Mouse (Mus musculus) neutrophil, adult 5-6 weeks (primary cell): ENCODE data around the gene Nfib. TPM values are rescaled to one million over a fixed set of nuclear protein-coding genes. Genes with fewer than 3 reads are reported as not detected.

Experiments used
- ATAC-seq: fragments of 151-379, 151-347 bp; 2 replicates; pipeline ENCODE4 v1.8.0; 2017; ENCODE audit warnings: mild to moderate bottlenecking, moderate TSS enrichment; ENCODE audit not compliant: insufficient number of reproducible peaks, poor library complexity, low FRiP score, severe bottlenecking; ENCODE audit errors: extremely low read depth
- total RNA-seq: library from RNA; stranded (forward); fragments of 200-1000 nt; gene quantifications from 2 replicates; pipeline ENCODE4 v1.2.3, GENCODE M21; 2017

The Nfib gene
- total RNA-seq, 1 experiment from 2014 or later: not detected

- no peak for ATAC-seq
Observed at GRCm38 (mm10) chr4:82430802-82431201, 274.7 kb downstream of the Nfib start.

- ATAC-seq: no peak
Observed at GRCm38 (mm10) chr4:82426224-82426623, 279.3 kb downstream of the Nfib start.

- no peak for ATAC-seq
Observed at GRCm38 (mm10) chr4:82418241-82418640, 287.3 kb downstream of the Nfib start.

- no peak for ATAC-seq
Observed at GRCm38 (mm10) chr4:82415817-82416216, 289.7 kb downstream of the Nfib start.

- no peak for ATAC-seq
Observed at GRCm38 (mm10) chr4:82412651-82413050, 292.9 kb downstream of the Nfib start.

- no peak for ATAC-seq
Observed at GRCm38 (mm10) chr4:82411965-82412364, 293.6 kb downstream of the Nfib start.

- ATAC-seq: no peak
Observed at GRCm38 (mm10) chr4:82408463-82409404, 296.8 kb downstream of the Nfib start.

GRCm38 (mm10) chr4:82406511-82406910 lies 299.0 kb downstream of the Nfib start:
- no peak for ATAC-seq

- ATAC-seq: no peak
Observed at GRCm38 (mm10) chr4:82405791-82406190, 299.8 kb downstream of the Nfib start.

- ATAC-seq: no peak
Observed at GRCm38 (mm10) chr4:82403975-82404651, 301.4 kb downstream of the Nfib start.

- no peak for ATAC-seq
Observed at GRCm38 (mm10) chr4:82402666-82403065, 302.9 kb downstream of the Nfib start.

- no peak for ATAC-seq
Observed at GRCm38 (mm10) chr4:82401450-82402061, 304.0 kb downstream of the Nfib start.

GRCm38 (mm10) chr4:82400536-82400935 lies 305.0 kb downstream of the Nfib start:
- no peak for ATAC-seq

GRCm38 (mm10) chr4:82399406-82400380 lies 305.9 kb downstream of the Nfib start:
- ATAC-seq: no peak

- no peak for ATAC-seq
Observed at GRCm38 (mm10) chr4:82398282-82398681, 307.3 kb downstream of the Nfib start.

- no peak for ATAC-seq
Observed at GRCm38 (mm10) chr4:82396805-82397204, 308.7 kb downstream of the Nfib start.

GRCm38 (mm10) chr4:82396003-82396402 lies 309.5 kb downstream of the Nfib start:
- ATAC-seq: no peak

GRCm38 (mm10) chr4:82394346-82394745 lies 311.2 kb downstream of the Nfib start:
- ATAC-seq: no peak

- no peak for ATAC-seq
Observed at GRCm38 (mm10) chr4:82393021-82393420, 312.5 kb downstream of the Nfib start.
